Mouse (Mus musculus): Measurements from ENCODE around the gene Slc22a8.

DNA sequence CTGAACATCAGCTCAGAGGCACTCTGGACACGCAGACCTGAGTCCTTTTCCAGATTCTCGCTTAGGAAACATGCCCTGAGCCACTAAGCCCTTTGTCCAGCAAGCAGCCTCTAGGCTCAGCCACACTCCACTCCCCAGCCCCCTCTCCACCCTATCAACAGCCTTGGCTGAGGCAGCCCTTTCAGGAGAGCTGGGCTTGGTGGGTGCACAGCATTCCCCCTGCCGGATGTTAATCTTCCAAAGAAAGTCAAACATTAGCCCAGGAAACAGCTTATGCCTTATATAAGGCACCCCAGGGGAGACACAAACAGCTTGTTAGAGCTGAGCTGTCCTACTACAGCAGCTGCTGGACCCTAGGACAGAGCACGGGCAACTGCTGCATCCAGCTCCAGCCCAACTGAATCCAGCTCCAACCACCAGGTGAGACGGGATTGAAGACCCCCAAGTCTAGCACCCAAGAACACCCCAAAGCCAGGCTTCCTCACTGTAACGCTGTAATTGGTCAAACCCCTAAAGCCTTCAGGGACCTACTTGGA, 1.9 kb downstream of the Slc22a8 start:
- TF ChIP-seq CTCF (IDR thresholded peaks at IDR 0.05; ENCODE audit: low read depth) (no peak), EP300 (IDR thresholded peaks at IDR 0.05; ENCODE audit: low read depth) (no peak)

Data from liver, postnatal 0 days (tissue).